In the genomic region with DNA sequence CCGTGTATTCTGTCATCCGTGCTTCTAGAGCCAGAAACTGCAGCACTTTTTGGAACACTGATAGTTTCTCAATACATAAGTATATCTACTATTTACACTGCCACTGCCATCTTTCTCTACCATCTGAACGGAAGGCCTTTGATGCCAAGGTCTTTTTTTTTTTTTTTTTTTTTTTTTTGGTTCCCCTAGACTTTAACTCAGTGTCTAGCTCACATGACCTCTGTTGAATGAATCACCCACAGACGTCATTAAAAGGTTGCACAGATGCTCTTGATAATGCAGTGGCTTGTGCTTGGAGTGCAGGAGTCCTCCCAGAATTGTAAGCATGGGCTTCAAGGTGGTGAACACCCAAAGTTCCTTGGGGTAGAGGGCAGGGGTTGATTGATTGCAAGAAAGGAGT, we compare ENCODE assay signal across 24 mouse cellular contexts. TPM values are rescaled to one million over a fixed set of nuclear protein-coding genes. Genes with fewer than 3 reads are reported as not detected.
DNase-seq lines count a peak whose midpoint lies in the region; ATAC-seq and TF ChIP-seq lines count a peak whose summit lies in the region.
"Had no signal": no experiment of that assay in that cellular context is flagged by ENCODE, and none has a peak within 500 bp of the region (broad histone marks: within the 10 kb centered on the region; RNA-seq: fewer than 3 reads in every experiment).

No protein-coding gene starts in this region.

- no peaks in the 10 kb centered on the region for H3K27me3 ChIP-seq in C2C12 (ENCODE audit: control insufficient read depth, insufficient read depth, insufficient read length)
- H3K27me3 ChIP-seq in CH12.LX (replicated peaks), result no peaks in the 10 kb centered on the region
- H3K27me3 ChIP-seq in forebrain, embryonic 12.5 days, result no peaks in the 10 kb centered on the region
- no peaks in the 10 kb centered on the region for H3K27me3 ChIP-seq in heart, embryonic 11.5 days (ENCODE audit: control insufficient read depth, insufficient read depth, low read length)
- H3K27me3 ChIP-seq: heart, embryonic 13.5 days; hindbrain, embryonic 12.5 days; hindbrain, embryonic 15.5 days; Patski had no signal

- no peaks in the 10 kb centered on the region for H3K36me3 ChIP-seq in C2C12 (ENCODE audit: control insufficient read depth, insufficient read depth)
- H3K36me3 ChIP-seq in CH12.LX (replicated peaks in 1 of 2; ENCODE audit: control insufficient read depth in 1 of 2, insufficient read depth in 1 of 2, low read length in 1 of 2), result no peaks in the 10 kb centered on the region
- no peaks in the 10 kb centered on the region for H3K36me3 ChIP-seq in forebrain, embryonic 12.5 days (replicated peaks)
- no peaks in the 10 kb centered on the region for H3K36me3 ChIP-seq in heart, embryonic 11.5 days (ENCODE audit: control insufficient read depth, insufficient read depth, low read length)
- H3K36me3 ChIP-seq: forebrain, embryonic 10.5 days; G1E; heart, embryonic 13.5 days; hindbrain, embryonic 12.5 days; hindbrain, embryonic 15.5 days had no signal

- H3K4me3 ChIP-seq in C2C12 (ENCODE audit: insufficient read depth, poor library complexity, severe bottlenecking) (no peak overlapping the region), CH12.LX (replicated peaks in 1 of 3; ENCODE audit: low read depth in 2 of 3, low read length in 2 of 3, poor library complexity in 1 of 3) (no peak overlapping the region)
- H3K4me3 ChIP-seq in forebrain, embryonic 12.5 days (replicated peaks), result no peak overlapping the region
- H3K4me3 ChIP-seq in heart, embryonic 11.5 days (ENCODE audit: low read depth, low read length), result no peak overlapping the region
- H3K4me3 ChIP-seq: forebrain, embryonic 10.5 days; heart, embryonic 13.5 days; hindbrain, embryonic 12.5 days; hindbrain, embryonic 15.5 days had no signal

- peaks cover 4 to 48% of the 10 kb centered on the region in 2 experiments for H3K4me1 ChIP-seq in CH12.LX (ENCODE audit: control insufficient read depth in 1 of 2, insufficient read depth in 2 of 2)
- no peaks in the 10 kb centered on the region for H3K4me1 ChIP-seq in forebrain, embryonic 12.5 days
- no peaks in the 10 kb centered on the region for H3K4me1 ChIP-seq in heart, embryonic 11.5 days (ENCODE audit: control insufficient read depth, insufficient read depth, low read length)
- H3K4me1 ChIP-seq: forebrain, embryonic 10.5 days; hindbrain, embryonic 12.5 days; hindbrain, embryonic 15.5 days had no signal

- no peaks in the 10 kb centered on the region for H3K9me3 ChIP-seq in CH12.LX (replicated peaks; ENCODE audit: low read length)
- H3K9me3 ChIP-seq in forebrain, embryonic 12.5 days, result no peaks in the 10 kb centered on the region
- no peaks in the 10 kb centered on the region for H3K9me3 ChIP-seq in heart, embryonic 11.5 days (replicated peaks; ENCODE audit: control insufficient read depth, low read length)
- H3K9me3 ChIP-seq: forebrain, embryonic 10.5 days; heart, embryonic 13.5 days; hindbrain, embryonic 12.5 days; hindbrain, embryonic 15.5 days had no signal

- no peak for TF ChIP-seq POLR2A in CH12.LX (IDR thresholded peaks at IDR 0.05; ENCODE audit: low read depth, low read length)

- no peak overlapping the region for H3K27ac ChIP-seq in CH12.LX (ENCODE audit: insufficient read depth, low read depth)
- no peak overlapping the region for H3K27ac ChIP-seq in forebrain, embryonic 12.5 days
- H3K27ac ChIP-seq in heart, embryonic 11.5 days (ENCODE audit: low read depth, low read length), result no peak overlapping the region
- H3K27ac ChIP-seq: forebrain, embryonic 10.5 days; heart, embryonic 13.5 days; hindbrain, embryonic 12.5 days; hindbrain, embryonic 15.5 days had no signal

- no peak for ATAC-seq in megakaryocyte progenitor cell, adult 5-6 weeks (replicated peaks; ENCODE audit: poor library complexity)
- no peak for ATAC-seq in forebrain, embryonic 12.5 days (ENCODE audit: low FRiP score)
- no peak for ATAC-seq in heart, embryonic 11.5 days (replicated peaks; ENCODE audit: insufficient number of reproducible peaks, low FRiP score, low TSS enrichment)
- ATAC-seq: forebrain, embryonic 14.5 days; forebrain, postnatal 0 days; intestine, postnatal 0 days; Patski had no signal

- no peaks in the 10 kb centered on the region for H3K79me3 ChIP-seq in C2C12 (ENCODE audit: low read depth)

- H3K4me2 ChIP-seq in CH12.LX (ENCODE audit: insufficient read depth, low read depth, poor library complexity, severe bottlenecking), result no peak overlapping the region
- no peak overlapping the region for H3K4me2 ChIP-seq in forebrain, embryonic 12.5 days
- H3K4me2 ChIP-seq in heart, embryonic 11.5 days, result no peak overlapping the region
- H3K4me2 ChIP-seq: heart, embryonic 13.5 days; hindbrain, embryonic 12.5 days; hindbrain, embryonic 15.5 days had no signal

- DNase-seq in 3T3-L1 (ENCODE audit: low read depth, low spot score) (peak; percentile 54), CH12.LX (ENCODE audit: extremely low read depth) (no peak), NIH3T3 (ENCODE audit: low read depth) (peak; percentile 49)
- DNase-seq in urinary bladder, postnatal 10 days (ENCODE audit: low spot score), result no peak
- DNase-seq: adrenal gland, postnatal 10 days; cerebellum, adult 11-12 months; cerebellum, adult 8-10 months; cerebellum, postnatal 10 days; forebrain, postnatal 0 days; gastrocnemius, postnatal 25 days; heart, adult 18-20 months; kidney, adult 8-10 months had no signal

- H3ac ChIP-seq in C2C12 (ENCODE audit: control insufficient read depth, insufficient read length, low read depth), result no peak overlapping the region

- 73% methylated on average over 4 of the region's 4 CpGs for WGBS in forebrain, embryonic 12.5 days
- WGBS in heart, embryonic 11.5 days (ENCODE audit: insufficient replicate concordance), result 69% methylated on average over 4 of the region's 4 CpGs

- TF ChIP-seq EP300 in CH12.LX (IDR thresholded peaks at IDR 0.05; ENCODE audit: low read length), result no peak

- in situ Hi-C loops in CH12.LX (cut with MboI; ENCODE audit: low pct_ligation_motif_present, low pct_unique_long_range_greater_than_20kb, low sequenced_read_pairs), result no loop called here

- no peak overlapping the region for H3K9ac ChIP-seq in CH12.LX (ENCODE audit: insufficient read depth, low read depth)
- no peak overlapping the region for H3K9ac ChIP-seq in forebrain, embryonic 12.5 days
- H3K9ac ChIP-seq in heart, embryonic 11.5 days (ENCODE audit: low read depth, low read length), result no peak overlapping the region
- H3K9ac ChIP-seq: forebrain, postnatal 0 days; heart, embryonic 13.5 days; hindbrain, embryonic 12.5 days; hindbrain, embryonic 15.5 days had no signal

- TF ChIP-seq CTCF in C2C12 (IDR thresholded peaks at IDR 0.05; ENCODE audit: control insufficient read depth, insufficient read depth, insufficient read length) (no peak), CH12.LX (conservative IDR thresholded peaks at IDR 0.05 in 1 of 2, IDR thresholded peaks at IDR 0.05 in 1 of 2; ENCODE audit: low read depth in 2 of 2, low read length in 2 of 2) (no peak)

- H3K79me2 ChIP-seq in C2C12 (ENCODE audit: control insufficient read depth, insufficient read depth), result no peaks in the 10 kb centered on the region
- H3K79me2 ChIP-seq in CH12.LX (replicated peaks; ENCODE audit: control insufficient read depth, extremely low read depth, insufficient read depth, poor library complexity, severe bottlenecking), result no peaks in the 10 kb centered on the region

- dilution Hi-C loops in CH12.LX (cut with MboI; ENCODE audit: extremely low pct_ligation_motif_present, extremely low pct_unique_long_range_greater_than_20kb, low sequenced_read_pairs), result no loop called here

- TF ChIP-seq RAD21 in CH12.LX (IDR thresholded peaks at IDR 0.05; ENCODE audit: low read depth, low read length), result no peak

TF ChIP-seq in C2C12, 6 proteins besides CTCF, POLR2A, EP300 and RAD21:
- TF ChIP-seq MYOG (IDR thresholded peaks at IDR 0.05; ENCODE audit: control insufficient read depth, extremely low read depth, insufficient read length) (no peak), USF1 (IDR thresholded peaks at IDR 0.05; ENCODE audit: low read depth) (peak; percentile 65)

TF ChIP-seq in CH12.LX, 34 proteins besides CTCF, POLR2A, EP300 and RAD21:
- TF ChIP-seq ZNF384 (IDR thresholded peaks at IDR 0.05; ENCODE audit: low read depth, low read length), result 0 out of 2 replicates have a peak, but pooled peaks have one; percentile 8
- TF ChIP-seq TCF12 (IDR thresholded peaks at IDR 0.05; ENCODE audit: low read depth, low read length), result no peak
- TF ChIP-seq MXI1 (IDR thresholded peaks at IDR 0.05; ENCODE audit: low read depth, low read length), result no peak
- no peak for TF ChIP-seq NRF1 (IDR thresholded peaks at IDR 0.05; ENCODE audit: low read depth, low read length)
- TF ChIP-seq PAX5 (IDR thresholded peaks at IDR 0.05; ENCODE audit: low read length), result no peak
- no peak for TF ChIP-seq BHLHE40 (IDR thresholded peaks at IDR 0.05; ENCODE audit: low read depth, low read length)

RNA-seq across cellular contexts. Expression of gene Notch2, which starts 21.0 kb away (rescaled TPM):
- 15.6 TPM for polyA plus RNA-seq in C2C12 (2012; fragmentation: generic; extraction: Trizol)
- 9.5 and 11.3 TPM in 2 replicates for total RNA-seq in CH12.LX (2012; rRNA removed)
- 2.8 and 3.3 TPM in 2 replicates for total RNA-seq in CH12.LX (2014; rRNA removed)
- polyA plus RNA-seq in CH12.LX (2012; ENCODE audit: insufficient read length, low read depth), result 8.6 and 11.1 TPM in 2 replicates
- total RNA-seq in megakaryocyte progenitor cell, adult 5-6 weeks (2015), result 23.5 and 23.6 TPM in 2 replicates
- 20.9 and 21.8 TPM in 2 replicates for total RNA-seq in megakaryocyte progenitor cell, adult 5-6 weeks (2017)
- 27.6 and 29.0 TPM in 2 replicates for polyA plus RNA-seq in forebrain, embryonic 12.5 days (2016; fragmentation: Nextera tagmentation; extraction: Ambion mirVana)
- 12.5 and 13.4 TPM in 2 replicates for polyA plus RNA-seq in heart, embryonic 11.5 days (2014; fragmentation: Nextera tagmentation; extraction: Ambion mirVana)
- polyA plus RNA-seq: G1E had no signal

Comparison
In these comparisons a context has a peak if more than half of its experiments do, and no peak if none do; other contexts are left out.
1. DNase-seq: peak in 3T3-L1 (single experiment) and NIH3T3 (single experiment); none in CH12.LX (single experiment) and urinary bladder, postnatal 10 days (single experiment).